Mouse (Mus musculus) stomach, postnatal 0 days (tissue): ENCODE data around the gene Sntn. TPM values are rescaled to one million over a fixed set of nuclear protein-coding genes. Genes with fewer than 3 reads are reported as not detected.

Experiments
- ATAC-seq: fragments of 200-750 bp; cut with Nextera tagmentation; 2 replicates; pipeline ENCODE4 v1.8.0; 2017; ENCODE audit not compliant: low FRiP score, low TSS enrichment
- DNase-seq: peaks from one replicate; pipeline ENCODE4 v3.0.0-alpha.2; 2016; ENCODE audit warnings: low spot score
- H3K27ac ChIP-seq: fragments of 300-500 bp; sonication (generic); replicated peaks from 2 replicates; pipeline ENCODE4 v1.5.1; 2014; ENCODE audit warnings: mild to moderate bottlenecking, control low read depth
- H3K27me3 ChIP-seq: fragments of 300-500 bp; sonication (generic); 2 replicates; pipeline ENCODE4 v1.6.1; 2014; ENCODE audit warnings: low read length; ENCODE audit not compliant: control insufficient read depth, insufficient read depth
- H3K36me3 ChIP-seq: fragments of 300-500 bp; sonication (generic); 2 replicates; pipeline ENCODE4 v1.6.1; 2014; ENCODE audit warnings: low read length, mixed read lengths; ENCODE audit not compliant: control insufficient read depth, insufficient read depth
- H3K4me1 ChIP-seq: fragments of 300-500 bp; sonication (generic); replicated peaks from 2 replicates; pipeline ENCODE4 v1.6.1; 2014; ENCODE audit warnings: antibody characterized with exemption; ENCODE audit not compliant: control insufficient read depth, insufficient read depth
- H3K4me2 ChIP-seq: fragments of 300-500 bp; sonication (generic); replicated peaks from 2 replicates; pipeline ENCODE4 v1.6.1; 2014; ENCODE audit warnings: low read depth, mild to moderate bottlenecking, control low read depth, moderate library complexity
- H3K4me3 ChIP-seq: fragments of 300-500 bp; sonication (generic); 2 replicates; pipeline ENCODE4 v1.5.1; 2014; ENCODE audit warnings: low read depth, low read length, control low read depth
- H3K9ac ChIP-seq: fragments of 300-500 bp; sonication (generic); 2 replicates; pipeline ENCODE4 v1.6.1; 2014; ENCODE audit warnings: mild to moderate bottlenecking, low read length, control low read depth, mixed read lengths
- H3K9me3 ChIP-seq: fragments of 300-500 bp; sonication (generic); 2 replicates; pipeline ENCODE4 v1.6.1; 2016; ENCODE audit warnings: low read length; ENCODE audit not compliant: control insufficient read depth
- CTCF ChIP-seq: IDR thresholded peaks from 2 replicates; pipeline ENCODE4 v1.5.1; 2016; ENCODE audit warnings: antibody characterized with exemption, low read depth, mild to moderate bottlenecking, moderate library complexity
- EP300 ChIP-seq: optimal IDR thresholded peaks from 2 replicates; pipeline ENCODE3; 2016; ENCODE audit warnings: antibody characterized with exemption
- WGBS: fragments of 180-500 bp; shearing (Covaris S2); extraction: QIAGEN DNeasy Blood & Tissue Kit; methylation state at CpG from one replicate; pipeline ENCODE4 v1.1.7; 2014; 5-methylcytosine and 5-hydroxymethylcytosine counted together
- polyA plus RNA-seq: library from polyadenylated mRNA; unstranded; fragments of >200 nt; fragmentation: Nextera tagmentation; extraction: Ambion mirVana; gene quantifications from 2 replicates; pipeline ENCODE4 v1.2.1, GENCODE M21; 2015

The Sntn gene
- polyA plus RNA-seq, 1 experiment from 2014 or later, result not detected

DNA sequence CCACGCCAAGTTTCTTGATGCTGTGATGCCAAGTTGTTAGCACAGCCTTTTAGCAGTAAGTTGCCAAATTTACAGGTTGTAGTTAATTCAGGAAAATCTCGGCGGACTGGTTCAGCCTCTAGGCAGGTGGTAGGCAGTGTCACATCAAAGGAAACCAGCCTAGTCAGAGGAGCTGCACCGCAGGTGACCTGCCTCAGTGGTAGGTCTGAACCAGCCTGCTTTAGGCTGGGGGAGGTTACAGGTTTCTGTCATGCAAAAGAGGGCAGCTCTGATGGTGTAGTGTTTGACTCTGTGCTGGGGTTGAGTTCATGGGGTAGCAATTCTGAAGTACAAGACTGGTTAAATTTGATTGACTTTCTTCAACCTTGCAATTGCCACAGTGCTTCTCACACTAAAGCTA lies 61.6 kb downstream of the Sntn start:
- no peak for TF ChIP-seq CTCF
- no peak for TF ChIP-seq EP300
- Histone ChIP-seq H3K27me3 (no peaks in the 10 kb centered on the region), H3K4me1 (no peaks in the 10 kb centered on the region), H3K4me2 (no peak overlapping the region), H3K9ac (no peak overlapping the region), H3K27ac (no peak overlapping the region), H3K4me3 (no peak overlapping the region), H3K9me3 (no peaks in the 10 kb centered on the region), H3K36me3 (no peaks in the 10 kb centered on the region)
- ATAC-seq (no peak), DNase-seq (no peak)
- WGBS, result 37% methylated on average over 4 of the region's 4 CpGs

Other genes starting within 250 kb of the Sntn start
- gene Gm281, start 243.6 kb downstream of the Sntn start, polyA plus RNA-seq, result not detected in 2 replicates